Mouse (Mus musculus) myocyte (in vitro differentiated cells): ENCODE measurements around the gene Ugt1a8.
"Not testable (repeated sequence)": the region's sequence is repeated elsewhere in the genome, so short reads cannot be mapped to it uniquely, and the experiment has no call there.

ENCODE experiments used
- MYOG ChIP-seq, 3 experiments: IDR thresholded peaks; one replicate each; pipeline ENCODE4 v1.6.1; 2011; ENCODE audit warnings: control low read depth in 2 of 3, low read depth in 2 of 3, mild to moderate bottlenecking in 2 of 3; ENCODE audit not compliant: insufficient read length in 2 of 3, control insufficient read depth in 1 of 3, insufficient read depth in 1 of 3
- POLR2A ChIP-seq: IDR thresholded peaks from one replicate; pipeline ENCODE4 v1.6.1; 2011; ENCODE audit warnings: low read depth, mild to moderate bottlenecking, control low read depth, moderate library complexity; ENCODE audit not compliant: insufficient read length
- SRF ChIP-seq: IDR thresholded peaks from one replicate; pipeline ENCODE4 v1.6.1; 2011; ENCODE audit warnings: low read depth; ENCODE audit not compliant: control insufficient read depth, insufficient read length

DNA sequence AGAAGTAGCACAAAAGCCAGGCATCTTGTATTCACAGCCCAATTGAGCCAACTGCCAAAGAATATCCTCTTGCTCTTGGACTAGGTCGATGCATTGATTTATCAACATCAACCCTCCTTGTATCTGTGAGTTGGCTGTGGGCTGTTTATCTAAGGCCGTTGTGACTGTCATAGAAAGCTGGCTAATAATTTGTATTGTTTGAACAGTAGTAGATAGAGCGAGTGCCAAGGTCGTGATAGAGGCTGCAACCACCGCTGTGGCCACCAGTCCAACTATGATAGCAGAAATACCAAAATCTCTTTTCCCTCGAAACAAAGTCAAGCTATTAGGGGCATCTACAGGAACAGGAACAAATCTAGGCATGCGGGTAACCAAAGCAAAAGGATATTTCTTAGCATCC is 84.6 kb downstream of the Ugt1a8 start:
- not testable (repeated sequence) for TF ChIP-seq MYOG (IDR thresholded peaks at IDR 0.05; ENCODE audit: control insufficient read depth in 1 of 3, insufficient read depth in 1 of 3, insufficient read length in 2 of 3, low read depth in 2 of 3); POLR2A; SRF
